Mouse (Mus musculus) embryonic fibroblast, embryonic 13.5 days (primary cell): ENCODE measurements around the gene Asna1. TPM values are rescaled to one million over a fixed set of nuclear protein-coding genes. Genes with fewer than 3 reads are reported as not detected.

Source experiments
- H3K27ac ChIP-seq: 2 replicates; pipeline ENCODE4 v1.5.1; 2012; ENCODE audit warnings: low read length, control low read depth, inconsistent platforms; ENCODE audit not compliant: insufficient read depth
- H3K4me1 ChIP-seq: 2 replicates; pipeline ENCODE4 v1.6.1; 2011; ENCODE audit warnings: low read length; ENCODE audit not compliant: control insufficient read depth, insufficient read depth
- H3K4me3 ChIP-seq: 2 replicates; pipeline ENCODE4 v1.5.1; 2011; ENCODE audit warnings: mild to moderate bottlenecking, control low read depth, low read length; ENCODE audit not compliant: insufficient read depth
- CTCF ChIP-seq: IDR thresholded peaks from 2 replicates; pipeline ENCODE4 v1.5.1; 2011; ENCODE audit warnings: mild to moderate bottlenecking, control low read depth, low read length, moderate library complexity, borderline replicate concordance; ENCODE audit not compliant: insufficient read depth
- POLR2A ChIP-seq: IDR thresholded peaks from 2 replicates; pipeline ENCODE4 v1.6.1; 2011; ENCODE audit warnings: low read depth, mild to moderate bottlenecking, control low read depth, low read length, moderate library complexity
- polyA plus RNA-seq: library from polyadenylated mRNA; stranded (reverse); fragments of >200 nt; gene quantifications from 2 replicates; pipeline ENCODE4 v1.2.4, GENCODE M21; 2011; ENCODE audit warnings: low read depth; ENCODE audit not compliant: missing spikeins, insufficient read length

The Asna1 gene
- polyA plus RNA-seq, 1 experiment: 73.2 TPM

DNA sequence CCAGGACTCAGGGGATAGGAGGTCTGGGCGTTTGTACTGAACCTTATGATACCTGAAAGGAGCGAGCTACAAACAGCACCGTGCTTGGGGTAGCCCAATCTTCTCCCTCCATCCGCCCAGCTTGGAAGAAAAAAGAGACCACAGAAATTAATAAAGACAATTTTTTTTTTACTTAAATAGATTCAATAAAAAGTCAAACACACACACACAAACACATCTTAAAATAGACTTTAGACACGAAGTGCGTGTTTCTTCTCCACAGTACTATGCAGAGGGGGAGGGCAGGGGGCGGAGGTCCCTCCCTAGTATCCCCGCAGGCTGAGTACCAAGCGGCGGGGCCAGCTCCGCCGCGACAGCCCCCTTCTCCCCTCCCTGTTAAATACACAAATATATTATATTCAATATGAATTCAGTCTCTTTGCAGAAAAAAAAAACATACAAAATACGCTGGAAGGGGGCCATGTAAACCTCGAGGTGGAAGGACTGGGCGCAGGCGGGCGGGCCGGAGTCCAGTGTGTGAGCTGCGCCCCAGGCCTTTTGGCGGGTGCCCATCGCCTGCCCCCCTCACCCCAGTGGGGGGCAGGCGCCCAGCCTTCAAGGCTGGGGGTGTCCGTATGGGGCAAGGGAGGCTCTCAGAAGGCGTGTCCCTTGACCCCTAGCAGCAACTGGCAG, 48.2 kb downstream of the Asna1 start:
- Histone ChIP-seq H3K4me1 (peaks cover 8% of the 10 kb centered on the region), H3K27ac (peak overlapping the region; percentile 90), H3K4me3 (peak overlapping the region; percentile 88)
- TF ChIP-seq CTCF (no peak), POLR2A (no peak)

GRCm38 (mm10) chr8:84976031-84976762, 48.9 kb downstream of the Asna1 start:
- H3K4me3 ChIP-seq: peak overlapping the region; percentile 88
- no peak for TF ChIP-seq CTCF
- peak; percentile 90 for TF ChIP-seq POLR2A
- peaks cover 7% of the 10 kb centered on the region for H3K4me1 ChIP-seq
- H3K27ac ChIP-seq: peak overlapping the region; percentile 91

DNA sequence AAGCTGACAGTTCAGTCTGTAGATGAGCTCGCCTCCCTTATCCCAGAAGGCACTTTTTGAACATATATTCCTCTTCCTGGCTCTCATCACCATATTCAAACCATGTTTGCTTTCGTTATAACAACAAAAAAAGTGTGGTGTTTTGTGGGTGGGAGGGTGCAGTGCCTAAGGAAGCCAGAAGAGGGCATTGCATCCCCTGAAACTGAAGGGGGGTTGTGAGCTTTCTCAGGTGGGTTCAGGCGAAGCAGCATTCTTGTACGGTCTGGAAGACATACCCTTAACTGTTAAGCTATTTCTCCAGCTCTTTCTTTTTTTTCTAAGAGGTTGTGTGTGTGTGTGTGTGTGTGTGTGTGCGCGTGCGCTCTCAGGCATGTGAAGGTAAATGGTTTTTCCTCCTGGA, 49.6 kb downstream of the Asna1 start:
- TF ChIP-seq POLR2A (0 out of 2 replicates have a peak, but pooled peaks have one; percentile 36), CTCF (peak; percentile 58; the same call in 1 of the 2 replicates)
- H3K27ac ChIP-seq: peak overlapping the region; percentile 91
- H3K4me1 ChIP-seq: peaks cover 4% of the 10 kb centered on the region; the same call in 1 of the 2 replicates
- peak overlapping the region; percentile 31 for H3K4me3 ChIP-seq

DNA sequence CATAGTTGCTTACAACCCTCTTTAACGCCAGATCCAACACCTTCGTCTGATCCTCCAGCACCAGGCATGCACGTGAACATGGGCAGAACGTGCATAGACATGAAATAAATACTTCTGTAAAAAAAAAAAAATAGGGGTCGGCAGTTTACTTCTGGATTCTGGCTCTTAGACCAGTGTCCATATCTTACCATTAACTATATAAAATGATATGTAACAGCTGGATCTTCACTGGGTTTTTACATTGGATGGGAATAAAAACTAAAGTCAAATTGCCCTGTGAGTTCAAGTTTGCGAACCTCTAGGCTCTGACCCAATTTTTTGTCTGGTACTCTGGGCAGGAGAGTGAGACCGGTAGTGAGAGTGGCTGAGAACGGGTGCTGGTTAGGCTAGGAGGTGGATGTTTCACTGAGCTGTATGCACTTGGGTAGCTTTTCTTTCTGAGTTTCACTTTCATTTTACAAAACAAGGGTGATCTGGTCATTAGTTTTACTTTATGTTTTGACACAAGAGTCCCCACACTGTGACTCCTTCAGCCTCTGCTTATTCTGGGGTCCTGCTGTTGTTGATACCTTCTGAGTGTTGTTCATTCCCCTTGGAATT, 50.4 kb downstream of the Asna1 start:
- Histone ChIP-seq H3K4me3 (no peak overlapping the region), H3K27ac (peak overlapping the region; percentile 91), H3K4me1 (peaks cover 4% of the 10 kb centered on the region; the same call in 1 of the 2 replicates)
- no peak for TF ChIP-seq CTCF
- TF ChIP-seq POLR2A: no peak

DNA sequence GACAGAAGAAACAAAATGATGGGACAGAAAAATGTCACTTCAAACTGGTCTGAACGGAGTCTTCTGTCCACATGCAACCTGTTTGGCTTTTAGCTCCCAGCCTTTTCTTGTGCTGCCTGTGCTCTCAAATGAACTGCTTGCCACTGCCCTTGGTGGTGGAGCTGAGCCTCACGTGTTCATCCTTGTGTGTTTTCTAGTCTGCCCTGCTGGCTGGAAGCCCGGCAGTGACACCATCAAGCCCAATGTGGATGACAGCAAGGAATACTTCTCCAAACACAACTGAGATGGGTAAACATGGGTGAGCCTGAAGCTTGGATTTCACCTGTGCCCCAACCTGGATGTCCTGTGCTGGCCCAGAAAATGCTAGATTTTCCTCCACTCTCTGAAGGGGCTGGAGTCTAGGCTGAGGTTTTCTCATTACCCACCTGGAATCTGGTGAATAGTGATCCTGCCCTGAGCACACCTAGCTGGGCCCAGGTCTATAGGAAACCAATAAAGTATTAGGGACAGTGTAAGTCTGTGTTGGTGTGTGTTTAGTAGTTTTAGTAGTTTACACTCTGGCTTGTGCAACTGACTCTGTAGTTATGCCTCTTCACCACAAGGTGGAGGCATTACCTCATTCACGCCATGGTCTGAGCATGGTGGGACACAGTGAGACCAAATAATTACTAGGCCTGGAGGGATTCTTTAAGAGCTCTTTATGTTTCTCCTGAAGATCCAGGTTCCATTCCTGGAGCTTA, 51.1 kb downstream of the Asna1 start:
- Histone ChIP-seq H3K27ac (no peak overlapping the region; the same call in 1 of the 2 replicates), H3K4me1 (peaks cover 4% of the 10 kb centered on the region; the same call in 1 of the 2 replicates), H3K4me3 (no peak overlapping the region)
- TF ChIP-seq CTCF (peak; percentile 81; the same call in 1 of the 2 replicates), POLR2A (no peak)

- H3K4me1 ChIP-seq: peaks cover 8% of the 10 kb centered on the region; the same call in 1 of the 2 replicates
- H3K4me3 ChIP-seq: no peak overlapping the region
- TF ChIP-seq CTCF (no peak), POLR2A (no peak)
- H3K27ac ChIP-seq: no peak overlapping the region
These were observed 52.0 kb downstream of the Asna1 start for GRCm38 (mm10) chr8:84973079-84973478.

GRCm38 (mm10) chr8:84970913-84971312, 54.2 kb downstream of the Asna1 start:
- TF ChIP-seq POLR2A: no peak
- no peak for TF ChIP-seq CTCF
- H3K4me3 ChIP-seq: peak overlapping the region; percentile 65
- no peak overlapping the region for H3K27ac ChIP-seq
- peaks cover 12% of the 10 kb centered on the region; the same call in 1 of the 2 replicates for H3K4me1 ChIP-seq

GRCm38 (mm10) chr8:84970135-84970790, 54.8 kb downstream of the Asna1 start:
- peaks cover 12% of the 10 kb centered on the region; the same call in 1 of the 2 replicates for H3K4me1 ChIP-seq
- peak overlapping the region; percentile 32 for H3K27ac ChIP-seq
- peak overlapping the region; percentile 65 for H3K4me3 ChIP-seq
- no peak; the same call in 1 of the 2 replicates for TF ChIP-seq POLR2A
- no peak for TF ChIP-seq CTCF
